Mouse (Mus musculus) G1E (cell line): ENCODE results near the gene Urb1.

Experiments
- CTCF ChIP-seq: IDR thresholded peaks from 2 replicates; pipeline ENCODE4 v1.5.1; 2012; ENCODE audit warnings: low read depth, low read length, inconsistent platforms, mixed read lengths
- GATA1 ChIP-seq: IDR thresholded peaks from 2 replicates; pipeline ENCODE4 v1.6.1; 2012; ENCODE audit warnings: borderline replicate concordance, low read length, inconsistent platforms, mixed read lengths
- POLR2AphosphoS5 ChIP-seq: IDR thresholded peaks from 2 replicates; pipeline ENCODE4 v1.6.1; 2012; ENCODE audit warnings: low read depth, low read length, inconsistent platforms; ENCODE audit not compliant: insufficient replicate concordance
- TAL1 ChIP-seq: conservative IDR thresholded peaks from 2 replicates; pipeline ENCODE4 v1.6.1; 2012; ENCODE audit warnings: low read depth, low read length, inconsistent platforms, mixed read lengths

DNA sequence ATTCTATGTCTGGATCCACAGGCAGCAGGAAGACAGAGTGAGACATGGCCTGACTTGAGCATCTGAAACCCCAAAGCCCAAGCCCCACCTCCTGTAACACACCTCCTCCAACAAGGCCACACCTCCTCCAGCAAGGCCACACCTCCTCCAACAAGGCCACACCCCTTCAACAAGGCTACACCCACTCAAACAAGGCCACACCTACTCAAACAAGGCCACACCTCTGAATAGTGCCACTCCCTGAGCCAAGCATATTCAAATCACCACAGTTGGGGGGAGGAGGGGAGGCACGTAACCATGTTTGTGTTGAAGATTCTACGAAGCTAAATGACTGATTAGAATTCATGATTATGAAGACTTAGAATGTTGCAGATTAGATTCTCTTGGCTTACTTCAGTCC, 108.7 kb downstream of the Urb1 start:
- TF ChIP-seq POLR2AphosphoS5 (no peak), GATA1 (no peak), CTCF (no peak), TAL1 (no peak)
